Mouse (Mus musculus) embryonic facial prominence, embryonic 13.5 days (tissue): Measurements from ENCODE around the gene Gamt. TPM values are rescaled to one million over a fixed set of nuclear protein-coding genes. Genes with fewer than 3 reads are reported as not detected.

Experiments used
- ATAC-seq: fragments of 200-750 bp; cut with Nextera tagmentation; 2 replicates; pipeline ENCODE4 v1.8.0; 2017; ENCODE audit warnings: low read depth; ENCODE audit not compliant: insufficient number of reproducible peaks, insufficient read depth, low FRiP score, low TSS enrichment
- H3K27ac ChIP-seq: fragments of 300-500 bp; sonication (generic); 2 replicates; pipeline ENCODE4 v1.5.1; 2015; ENCODE audit warnings: moderate library complexity, mild to moderate bottlenecking, inconsistent platforms
- H3K27me3 ChIP-seq: fragments of 300-500 bp; sonication (generic); 2 replicates; pipeline ENCODE4 v1.6.1; 2015; ENCODE audit warnings: mild to moderate bottlenecking, inconsistent platforms
- H3K36me3 ChIP-seq: fragments of 300-500 bp; sonication (generic); 2 replicates; pipeline ENCODE4 v1.6.1; 2015; ENCODE audit warnings: mild to moderate bottlenecking, inconsistent platforms
- H3K4me1 ChIP-seq: fragments of 300-500 bp; sonication (generic); 2 replicates; pipeline ENCODE4 v1.6.1; 2015; ENCODE audit warnings: inconsistent platforms
- H3K4me2 ChIP-seq: fragments of 300-500 bp; sonication (generic); 2 replicates; pipeline ENCODE4 v1.6.1; 2015; ENCODE audit warnings: moderate library complexity, mild to moderate bottlenecking, inconsistent platforms
- H3K4me3 ChIP-seq: fragments of 300-500 bp; sonication (generic); 2 replicates; pipeline ENCODE4 v1.5.1; 2015; ENCODE audit warnings: mild to moderate bottlenecking, inconsistent platforms
- H3K9ac ChIP-seq: fragments of 300-500 bp; sonication (generic); 2 replicates; pipeline ENCODE4 v1.6.1; 2015; ENCODE audit warnings: mild to moderate bottlenecking, inconsistent platforms
- H3K9me3 ChIP-seq: fragments of 300-500 bp; sonication (generic); 2 replicates; pipeline ENCODE4 v1.6.1; 2016; ENCODE audit warnings: inconsistent platforms
- WGBS: fragments of 180-500 bp; shearing (Covaris S2); methylation state at CpG from one replicate; pipeline ENCODE4 v1.1.7; 2015; ENCODE audit warnings: mixed read lengths; 5-methylcytosine and 5-hydroxymethylcytosine counted together
- polyA plus RNA-seq: library from polyadenylated mRNA; unstranded; fragments of >200 nt; fragmentation: Nextera tagmentation; extraction: Ambion mirVana; gene quantifications from 2 replicates; pipeline ENCODE4 v1.2.1, GENCODE M21; 2015

The Gamt gene
- polyA plus RNA-seq, 1 experiment from 2014 or later = 27.2 TPM

DNA sequence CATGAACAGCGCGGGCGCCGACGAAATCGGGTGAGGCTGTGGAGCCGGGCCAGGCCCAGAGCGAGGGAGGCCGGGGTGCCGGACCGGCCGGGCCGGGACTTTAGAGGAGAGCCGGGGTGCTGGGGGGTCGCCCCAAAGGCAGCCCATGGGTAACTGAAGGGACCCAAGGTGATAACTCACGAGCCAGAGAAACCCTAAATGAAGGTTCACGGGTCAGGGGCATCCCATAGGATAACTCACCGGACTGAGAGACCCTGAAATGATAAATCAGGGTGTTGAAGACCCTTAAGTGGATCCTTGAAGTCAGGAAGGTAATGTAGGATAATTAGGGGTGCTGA, 4.3 kb upstream of the Gamt start:
- peak overlapping the region; percentile 99 for H3K9ac ChIP-seq
- no peaks in the 10 kb centered on the region for H3K9me3 ChIP-seq
- no peak for ATAC-seq
- H3K27ac ChIP-seq = peak overlapping the region; percentile 64
- WGBS = under 1% methylated on average over 18 of the region's 18 CpGs
- peak overlapping the region; percentile 85 for H3K4me2 ChIP-seq
- H3K27me3 ChIP-seq = no peaks in the 10 kb centered on the region
- H3K4me3 ChIP-seq = peak overlapping the region; percentile 90
- H3K4me1 ChIP-seq = peaks cover 50% of the 10 kb centered on the region
- H3K36me3 ChIP-seq = peaks cover 25% of the 10 kb centered on the region

DNA sequence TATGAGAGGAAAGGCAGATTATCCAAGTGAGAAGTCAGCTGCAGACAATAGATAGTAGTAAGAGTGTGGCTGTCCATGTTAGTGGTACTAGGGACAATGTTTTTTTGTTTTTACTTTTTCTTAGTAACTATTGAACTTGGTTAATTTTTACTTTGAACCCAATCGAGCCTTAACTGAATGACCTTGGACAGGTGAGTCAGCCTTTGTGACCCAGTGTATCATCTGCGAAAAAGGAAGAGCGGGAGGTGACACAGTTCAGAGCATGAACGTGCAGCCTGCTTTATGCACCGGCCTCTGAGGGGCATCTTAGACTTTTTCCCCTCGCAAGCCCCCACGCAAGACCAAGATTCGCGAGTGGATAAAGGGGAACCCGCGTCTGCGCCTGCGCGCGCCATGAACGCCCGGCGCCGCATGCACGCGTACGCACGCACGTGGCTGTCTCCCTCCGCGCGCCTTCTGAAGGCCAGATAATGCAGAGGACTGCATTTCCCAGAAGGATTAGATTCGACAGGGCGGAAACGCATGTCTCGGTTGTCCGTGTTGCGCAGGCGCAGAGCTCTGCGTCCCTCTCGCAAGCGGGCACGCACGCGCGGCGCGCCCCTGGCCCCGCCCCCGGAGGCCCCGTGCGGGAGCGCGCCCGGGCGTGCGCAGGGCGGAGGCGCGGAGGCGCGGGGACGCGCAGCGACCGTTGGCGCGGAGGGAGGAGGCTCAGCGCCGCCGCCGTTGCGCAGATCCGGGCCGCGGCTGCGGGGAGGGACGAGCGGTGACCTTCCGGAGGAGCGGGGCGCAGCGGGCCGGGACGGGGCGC, 3.7 kb upstream of the Gamt start:
- Histone ChIP-seq H3K9me3 (no peaks in the 10 kb centered on the region), H3K4me3 (peak overlapping the region; percentile 90), H3K4me1 (peaks cover 56% of the 10 kb centered on the region), H3K36me3 (peaks cover 24% of the 10 kb centered on the region), H3K27ac (peak overlapping the region; percentile 64), H3K9ac (peak overlapping the region; percentile 99), H3K27me3 (no peaks in the 10 kb centered on the region), H3K4me2 (peak overlapping the region; percentile 85)
- 2% methylated on average over 78 of the region's 81 CpGs for WGBS
- ATAC-seq = 0 out of 2 replicates have a peak, but pooled peaks have one; percentile 40

DNA sequence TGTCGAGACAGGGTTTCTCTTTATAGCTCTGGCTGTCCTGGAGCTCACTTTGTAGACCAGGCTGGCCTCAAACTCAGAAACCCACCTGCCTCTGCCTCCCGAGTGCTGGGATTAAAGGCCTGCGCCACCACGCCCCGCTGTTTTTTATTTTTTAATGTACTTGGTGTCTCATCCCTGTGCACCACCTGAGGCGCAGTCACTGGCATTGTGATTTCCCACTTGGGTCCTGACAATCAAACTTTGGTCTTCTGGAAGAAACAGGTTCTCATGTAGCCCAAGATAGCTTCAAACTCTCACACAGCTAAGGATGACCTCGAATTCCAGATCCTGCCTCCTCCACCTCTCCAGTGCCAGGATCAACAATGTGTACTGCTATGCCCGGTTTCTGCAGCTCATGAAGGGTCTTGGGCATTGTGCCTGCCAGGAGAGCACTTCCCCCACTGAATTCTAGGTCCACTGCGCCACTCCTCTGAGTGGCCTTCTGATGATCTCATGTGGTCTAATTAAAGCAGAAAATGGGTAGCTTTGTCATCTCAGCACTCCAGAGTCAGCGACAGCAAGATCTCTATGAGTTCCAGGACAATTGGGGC, 2.1 kb upstream of the Gamt start:
- Histone ChIP-seq H3K27me3 (no peaks in the 10 kb centered on the region), H3K4me2 (no peak overlapping the region), H3K9ac (no peak overlapping the region), H3K4me3 (no peak overlapping the region), H3K4me1 (peaks cover 53% of the 10 kb centered on the region), H3K9me3 (no peaks in the 10 kb centered on the region), H3K27ac (no peak overlapping the region), H3K36me3 (peaks cover 24% of the 10 kb centered on the region)
- WGBS = 94% methylated on average over 10 of the region's 10 CpGs
- ATAC-seq = no peak

DNA sequence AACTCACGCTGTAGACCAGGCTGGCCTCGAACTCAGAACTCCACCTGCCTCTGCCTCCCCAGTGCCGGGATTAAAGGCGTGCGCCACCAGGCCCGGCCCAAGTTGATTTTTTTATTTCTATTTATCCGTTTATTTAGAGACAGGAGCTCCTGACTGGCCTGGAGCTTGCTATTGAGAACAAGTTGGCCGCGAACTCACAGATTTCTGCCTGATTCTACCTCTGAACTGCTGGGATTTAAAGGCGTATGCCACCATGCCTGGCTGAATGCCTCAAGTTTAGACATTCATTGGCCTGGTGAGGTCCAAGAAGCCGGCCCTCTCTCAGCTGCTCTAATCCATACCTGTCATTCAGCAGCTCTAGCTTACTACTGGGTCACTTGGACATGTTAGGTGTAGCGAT, 1.4 kb upstream of the Gamt start:
- H3K9ac ChIP-seq = peak overlapping the region; percentile 69
- no peak for ATAC-seq
- H3K4me3 ChIP-seq = peak overlapping the region; percentile 49
- H3K9me3 ChIP-seq = no peaks in the 10 kb centered on the region
- WGBS = 76% methylated on average over 12 of the region's 12 CpGs
- no peaks in the 10 kb centered on the region for H3K27me3 ChIP-seq
- H3K4me1 ChIP-seq = peaks cover 46% of the 10 kb centered on the region
- peak overlapping the region; percentile 77 for H3K4me2 ChIP-seq
- H3K27ac ChIP-seq = peak overlapping the region; percentile 96
- H3K36me3 ChIP-seq = peaks cover 23% of the 10 kb centered on the region

DNA sequence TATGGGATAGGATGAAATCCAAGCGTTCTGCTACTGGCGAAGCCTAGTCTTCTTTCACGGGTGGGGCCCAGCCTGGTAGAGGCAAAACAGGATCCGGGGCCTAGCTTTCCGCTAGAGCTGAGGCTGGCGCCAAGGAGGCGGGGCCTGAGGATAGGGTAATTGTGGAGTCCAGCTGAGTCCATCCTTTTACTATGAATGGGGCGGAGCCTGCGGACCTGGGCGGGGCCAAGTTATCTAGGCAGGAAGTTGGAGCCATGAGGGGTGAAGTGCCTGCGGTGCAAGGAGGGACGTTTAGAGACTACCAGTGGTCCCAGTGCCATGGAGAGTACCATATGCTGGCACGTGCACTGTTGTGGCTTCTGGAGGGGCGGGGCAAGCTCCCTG, 765 bp upstream of the Gamt start:
- WGBS = 0% methylated on average over 14 of the region's 14 CpGs
- no peaks in the 10 kb centered on the region for H3K27me3 ChIP-seq
- H3K27ac ChIP-seq = peak overlapping the region; percentile 96
- peaks cover 40% of the 10 kb centered on the region for H3K4me1 ChIP-seq
- peak overlapping the region; percentile 49 for H3K4me3 ChIP-seq
- H3K9me3 ChIP-seq = no peaks in the 10 kb centered on the region
- H3K4me2 ChIP-seq = peak overlapping the region; percentile 77
- peak overlapping the region; percentile 69 for H3K9ac ChIP-seq
- peaks cover 25% of the 10 kb centered on the region for H3K36me3 ChIP-seq
- ATAC-seq = peak; percentile 27

DNA sequence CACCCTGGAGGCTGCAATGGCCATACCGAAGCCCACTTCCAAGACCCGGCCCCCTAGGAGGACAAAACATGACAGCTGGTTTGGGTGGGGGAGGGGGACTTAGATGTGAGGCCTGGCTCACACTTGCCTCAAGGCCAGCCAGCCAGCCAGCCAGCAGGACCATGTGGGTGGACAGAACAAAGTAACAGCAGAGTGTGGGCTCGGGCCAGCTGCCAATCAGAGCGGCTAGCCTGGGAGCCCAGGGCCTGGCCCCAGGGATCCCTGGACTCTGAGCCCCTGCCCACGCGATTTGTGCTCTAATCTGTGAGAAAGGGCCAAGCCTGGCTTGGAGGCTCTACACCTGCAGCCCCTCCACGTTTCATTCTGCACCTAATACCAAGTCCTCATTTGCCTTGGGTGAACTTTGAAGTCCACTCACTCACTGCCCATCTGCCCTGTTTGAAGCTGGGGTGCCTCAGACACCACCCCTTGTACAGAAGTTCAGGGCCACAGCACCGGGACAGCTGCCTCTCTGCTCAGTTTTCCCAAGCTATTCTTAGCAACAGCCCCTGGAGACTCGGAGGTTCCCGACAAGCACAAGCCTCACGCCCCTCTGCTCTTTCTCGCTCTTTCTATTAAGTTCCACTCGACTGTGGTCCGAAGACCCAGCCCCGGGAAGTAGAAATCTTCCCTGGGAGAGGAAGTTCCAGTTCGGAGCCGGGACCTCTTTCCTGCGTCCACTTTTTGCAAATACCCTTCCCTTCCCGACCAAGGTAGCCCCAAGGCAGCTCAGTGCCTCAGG, 761 bp downstream of the Gamt start:
- peak overlapping the region; percentile 74 for H3K9ac ChIP-seq
- H3K9me3 ChIP-seq = no peaks in the 10 kb centered on the region
- H3K4me3 ChIP-seq = peak overlapping the region; percentile 49
- H3K27me3 ChIP-seq = no peaks in the 10 kb centered on the region
- peak overlapping the region; percentile 77 for H3K4me2 ChIP-seq
- ATAC-seq = no peak
- H3K36me3 ChIP-seq = peaks cover 40% of the 10 kb centered on the region
- peaks cover 30% of the 10 kb centered on the region for H3K4me1 ChIP-seq
- WGBS = 9% methylated on average over 19 of the region's 19 CpGs
- H3K27ac ChIP-seq = peak overlapping the region; percentile 96

DNA sequence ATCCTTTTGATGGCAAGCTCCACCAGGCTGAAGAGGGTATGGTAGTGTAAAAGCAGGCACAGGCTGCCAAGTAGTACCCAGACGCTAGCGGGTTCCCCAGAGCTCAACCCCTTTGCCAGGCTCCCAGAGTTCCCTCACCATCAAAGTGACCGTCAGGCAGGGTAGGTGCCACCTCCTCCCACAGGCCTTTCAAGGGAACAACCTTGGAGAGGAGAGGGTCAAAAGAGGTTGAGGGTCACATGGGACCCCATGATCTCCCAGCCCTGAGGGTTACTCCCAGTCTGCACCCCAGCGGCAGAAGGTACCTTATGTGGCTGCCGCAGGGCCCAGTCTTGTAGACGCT, 1.4 kb downstream of the Gamt start:
- 80% methylated on average over 6 of the region's 6 CpGs for WGBS
- Histone ChIP-seq H3K9ac (peak overlapping the region; percentile 74), H3K27ac (no peak overlapping the region), H3K4me1 (peaks cover 30% of the 10 kb centered on the region), H3K9me3 (no peaks in the 10 kb centered on the region), H3K27me3 (no peaks in the 10 kb centered on the region), H3K4me3 (peak overlapping the region; percentile 49; the same call in 1 of the 2 replicates), H3K4me2 (peak overlapping the region; percentile 77), H3K36me3 (peaks cover 46% of the 10 kb centered on the region)
- ATAC-seq = no peak

DNA sequence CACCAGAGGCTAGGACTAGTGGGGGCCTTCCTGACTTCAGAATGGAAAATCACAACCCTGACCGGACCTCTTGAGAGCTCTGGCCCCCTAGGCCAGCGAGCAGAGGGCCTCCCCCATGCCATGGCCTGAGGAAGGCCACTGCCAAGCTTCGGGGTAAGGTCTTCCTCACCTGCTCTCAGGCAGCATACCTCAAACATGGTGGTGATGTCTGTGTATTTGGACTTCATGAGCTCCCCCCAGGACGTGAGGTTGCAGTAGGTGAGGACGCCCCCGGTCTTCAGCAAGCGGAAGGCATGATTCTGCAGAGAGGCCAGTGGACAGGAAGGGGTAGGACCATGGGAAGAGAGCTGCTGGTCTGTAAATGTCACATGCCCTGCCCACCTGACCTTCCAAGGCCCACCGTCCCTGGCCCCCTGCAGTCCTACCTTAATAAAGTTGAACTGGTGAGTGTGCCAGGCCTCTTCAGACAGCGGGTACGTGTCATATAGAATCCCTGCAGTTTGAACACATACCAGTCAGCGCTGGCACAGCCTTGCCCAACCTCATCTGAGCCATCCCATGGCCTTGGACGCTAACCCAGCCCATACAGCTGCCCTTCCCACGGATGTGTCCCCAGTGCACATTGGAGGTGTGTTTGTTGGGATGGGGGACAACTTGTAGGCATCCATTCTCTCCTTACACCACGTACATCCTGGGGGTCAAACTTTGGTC, 1.9 kb downstream of the Gamt start:
- Histone ChIP-seq H3K4me3 (no peak overlapping the region), H3K4me2 (peak overlapping the region; percentile 77; the same call in 1 of the 2 replicates), H3K9ac (no peak overlapping the region), H3K27ac (no peak overlapping the region), H3K36me3 (peaks cover 52% of the 10 kb centered on the region), H3K9me3 (no peaks in the 10 kb centered on the region), H3K27me3 (no peaks in the 10 kb centered on the region), H3K4me1 (peaks cover 27% of the 10 kb centered on the region)
- whole genome bisulfite sequencing = 88% methylated on average over 14 of the region's 14 CpGs
- ATAC-seq = no peak

DNA sequence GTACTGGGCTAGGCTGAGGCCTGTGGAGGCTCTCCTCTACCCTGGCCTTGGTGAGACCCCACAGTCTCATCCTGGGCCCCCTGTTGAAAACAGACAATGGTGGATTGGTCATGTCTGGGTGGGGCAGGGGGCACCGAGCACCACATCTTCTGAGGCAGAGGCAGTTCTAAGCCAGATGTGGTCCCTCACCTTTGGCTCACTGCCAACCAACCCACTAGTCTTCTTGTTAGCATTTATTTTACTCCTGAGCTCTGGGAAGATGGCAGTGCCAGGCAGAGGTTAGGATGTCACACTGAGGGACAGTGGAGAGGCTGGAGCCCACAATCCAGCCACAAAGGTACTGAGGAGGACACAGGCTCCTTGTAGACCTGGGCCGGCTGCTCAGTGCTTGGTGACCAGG, 2.9 kb downstream of the Gamt start:
- no peak overlapping the region for H3K4me2 ChIP-seq
- peak overlapping the region; percentile 27; the same call in 1 of the 2 replicates for H3K9ac ChIP-seq
- no peaks in the 10 kb centered on the region for H3K9me3 ChIP-seq
- no peak for ATAC-seq
- peaks cover 27% of the 10 kb centered on the region for H3K4me1 ChIP-seq
- H3K36me3 ChIP-seq = peaks cover 61% of the 10 kb centered on the region
- WGBS = 81% methylated on average over 2 of the region's 2 CpGs
- no peaks in the 10 kb centered on the region for H3K27me3 ChIP-seq
- no peak overlapping the region for H3K27ac ChIP-seq
- no peak overlapping the region for H3K4me3 ChIP-seq

DNA sequence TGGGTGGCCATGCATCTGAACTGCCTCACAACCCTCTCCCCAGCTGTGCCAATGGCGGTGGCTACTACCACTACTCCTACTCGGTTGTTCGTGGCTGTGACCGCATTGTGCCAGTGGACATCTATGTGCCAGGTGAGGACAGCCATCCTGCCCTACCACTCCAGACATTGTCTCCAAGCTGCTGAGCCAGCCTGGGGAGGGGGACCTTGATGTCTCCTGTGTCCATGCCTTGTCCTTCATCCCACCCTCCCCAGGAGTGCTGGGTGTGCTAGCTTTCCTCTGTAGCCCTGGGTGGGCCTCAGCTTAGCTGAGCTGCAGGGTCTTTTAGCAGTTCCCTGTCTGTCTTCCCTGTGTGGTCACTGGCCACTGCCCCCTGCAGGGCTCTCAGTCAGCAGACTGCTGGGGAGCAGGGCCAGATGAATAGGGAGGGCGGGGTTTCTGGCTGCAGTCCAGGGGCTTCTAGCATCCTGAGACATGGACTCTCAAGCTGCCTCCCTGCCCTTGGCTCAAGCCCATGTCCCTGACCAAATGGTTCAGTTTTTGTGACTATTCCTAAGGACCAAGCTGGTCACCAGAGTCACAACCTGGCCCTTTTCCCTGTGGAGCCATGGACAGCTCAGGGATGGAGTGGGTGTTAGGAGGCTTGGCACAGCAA, 4.8 kb downstream of the Gamt start:
- Histone ChIP-seq H3K4me3 (no peak overlapping the region), H3K4me2 (no peak overlapping the region), H3K27ac (no peak overlapping the region), H3K9me3 (no peaks in the 10 kb centered on the region), H3K36me3 (peaks cover 66% of the 10 kb centered on the region), H3K9ac (no peak overlapping the region; the same call in 1 of the 2 replicates), H3K27me3 (no peaks in the 10 kb centered on the region), H3K4me1 (peaks cover 19% of the 10 kb centered on the region)
- no peak for ATAC-seq
- WGBS = 89% methylated on average over 5 of the region's 5 CpGs
